Mouse (Mus musculus): ENCODE measurements around the gene St7.

DNA sequence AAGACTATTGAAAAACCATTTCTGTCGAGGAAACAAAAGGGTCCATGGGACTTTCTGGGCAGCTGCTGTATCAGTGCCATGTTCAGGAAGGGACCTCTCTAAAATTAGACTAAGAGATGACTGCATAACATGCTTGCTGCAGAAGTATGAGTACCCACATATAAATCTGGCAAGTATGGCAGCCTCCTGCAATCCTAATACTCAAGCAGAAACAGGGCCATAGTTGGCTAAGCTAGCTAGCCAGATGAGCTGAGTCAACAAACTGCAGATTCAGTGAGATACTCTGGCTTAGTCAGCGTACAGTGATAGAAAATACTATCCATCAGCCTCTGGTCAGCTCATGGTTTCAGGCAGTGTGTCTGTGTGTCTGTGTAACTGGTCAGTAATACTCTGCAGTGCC, 22.9 kb upstream of the St7 start:
- TF ChIP-seq CTCF (IDR thresholded peaks at IDR 0.05; ENCODE audit: control insufficient read depth, insufficient read depth, insufficient read length) (no peak), MAX (IDR thresholded peaks at IDR 0.05) (no peak), CEBPB (IDR thresholded peaks at IDR 0.05; ENCODE audit: low read depth) (no peak), MYOG (IDR thresholded peaks at IDR 0.05; ENCODE audit: control insufficient read depth, extremely low read depth, insufficient read length) (no peak)
